Mouse (Mus musculus) myocyte (in vitro differentiated cells): Measurements from ENCODE around the gene Arl15. TPM values are rescaled to one million over a fixed set of nuclear protein-coding genes. Genes with fewer than 3 reads are reported as not detected.

Experiments
- H3K27me3 ChIP-seq: one replicate; pipeline ENCODE4 v1.6.1; 2011; ENCODE audit not compliant: control insufficient read depth, insufficient read depth, insufficient read length
- H3K36me3 ChIP-seq: one replicate; pipeline ENCODE4 v1.6.1; 2011; ENCODE audit not compliant: control insufficient read depth, insufficient read depth
- H3K4me2 ChIP-seq: one replicate; pipeline ENCODE4 v1.6.1; 2011; ENCODE audit warnings: low read depth, control low read depth
- H3K4me3 ChIP-seq: one replicate; pipeline ENCODE4 v1.5.1; 2011; ENCODE audit warnings: mild to moderate bottlenecking, control low read depth, moderate library complexity
- H3K79me2 ChIP-seq: one replicate; pipeline ENCODE4 v1.6.1; 2011; ENCODE audit not compliant: control insufficient read depth, insufficient read depth
- H3ac ChIP-seq: one replicate; pipeline ENCODE4 v1.6.1; 2011; ENCODE audit not compliant: control insufficient read depth, insufficient read length
- CEBPB ChIP-seq: IDR thresholded peaks from 2 replicates; pipeline ENCODE4 v1.6.1; 2011; ENCODE audit warnings: mild to moderate bottlenecking, moderate library complexity; ENCODE audit not compliant: poor library complexity, insufficient read depth, severe bottlenecking
- E2F4 ChIP-seq: IDR thresholded peaks from one replicate; pipeline ENCODE4 v1.6.1; 2011; ENCODE audit warnings: mild to moderate bottlenecking, control low read depth, moderate library complexity; ENCODE audit not compliant: insufficient read depth
- MAX ChIP-seq: IDR thresholded peaks from one replicate; pipeline ENCODE4 v1.6.1; 2011; ENCODE audit warnings: low read depth, mild to moderate bottlenecking, control low read depth
- MYOD1 ChIP-seq, 3 experiments: IDR thresholded peaks; one replicate each; pipeline ENCODE4 v1.6.1; 2011; ENCODE audit warnings: control low read depth in 2 of 3, low read depth in 2 of 3, mild to moderate bottlenecking in 2 of 3, moderate library complexity in 1 of 3; ENCODE audit not compliant: insufficient read length in 2 of 3, control insufficient read depth in 1 of 3
- MYOG ChIP-seq, 3 experiments: IDR thresholded peaks; one replicate each; pipeline ENCODE4 v1.6.1; 2011; ENCODE audit warnings: control low read depth in 2 of 3, low read depth in 2 of 3, mild to moderate bottlenecking in 2 of 3; ENCODE audit not compliant: insufficient read length in 2 of 3, control insufficient read depth in 1 of 3, insufficient read depth in 1 of 3
- POLR2A ChIP-seq: IDR thresholded peaks from one replicate; pipeline ENCODE4 v1.6.1; 2011; ENCODE audit warnings: low read depth, mild to moderate bottlenecking, control low read depth, moderate library complexity; ENCODE audit not compliant: insufficient read length
- POLR2AphosphoS2 ChIP-seq: IDR thresholded peaks from one replicate; pipeline ENCODE4 v1.6.1; 2011; ENCODE audit warnings: low read depth, control low read depth; ENCODE audit not compliant: insufficient read length
- REST ChIP-seq: IDR thresholded peaks from one replicate; pipeline ENCODE4 v1.6.1; 2011; ENCODE audit warnings: mild to moderate bottlenecking, control low read depth, moderate library complexity; ENCODE audit not compliant: insufficient read depth, insufficient read length
- SRF ChIP-seq: IDR thresholded peaks from one replicate; pipeline ENCODE4 v1.6.1; 2011; ENCODE audit warnings: low read depth; ENCODE audit not compliant: control insufficient read depth, insufficient read length
- TCF12 ChIP-seq: IDR thresholded peaks from one replicate; pipeline ENCODE4 v1.6.1; 2011; ENCODE audit warnings: mild to moderate bottlenecking, control low read depth; ENCODE audit not compliant: poor library complexity, insufficient read depth, severe bottlenecking
- TCF3 ChIP-seq: IDR thresholded peaks from one replicate; pipeline ENCODE4 v1.6.1; 2011; ENCODE audit warnings: low read depth, control low read depth; ENCODE audit not compliant: insufficient read length
- USF1 ChIP-seq: IDR thresholded peaks from one replicate; pipeline ENCODE4 v1.6.1; 2011; ENCODE audit warnings: low read depth, mild to moderate bottlenecking, control low read depth, moderate library complexity
- polyA plus RNA-seq: library from polyadenylated mRNA; unstranded; fragments of >200 nt; fragmentation: generic; extraction: Trizol; gene quantifications from one replicate; pipeline ENCODE4 v1.2.1, GENCODE M21; 2012; ENCODE audit warnings: missing spikeins

Gene Arl15
- polyA plus RNA-seq, 1 experiment = 11.1 TPM

- no peaks in the 10 kb centered on the region for H3K27me3 ChIP-seq
These were observed 18.3 kb downstream of the Arl15 start for GRCm38 (mm10) chr13:113812593-113812975.

DNA sequence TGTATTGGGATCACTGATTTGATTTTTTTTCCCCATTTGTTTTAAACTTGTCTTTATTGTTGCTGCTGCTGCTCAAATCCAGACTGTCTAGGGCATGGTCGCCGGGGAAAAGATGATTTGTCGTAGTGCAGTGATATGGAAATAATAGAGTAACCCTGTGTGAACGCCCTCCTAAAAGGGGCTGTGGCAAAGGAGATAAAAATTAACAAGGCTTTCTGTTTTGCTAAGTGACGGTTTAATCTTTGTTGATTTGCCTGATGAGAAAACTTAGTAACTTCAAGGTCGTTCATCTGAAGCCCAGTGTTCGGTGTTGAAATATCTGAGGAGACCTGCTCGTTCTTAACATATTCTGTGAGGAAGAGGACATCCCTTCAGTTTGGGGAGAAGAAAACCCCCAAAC lies 19.8 kb downstream of the Arl15 start:
- no peaks in the 10 kb centered on the region for H3K27me3 ChIP-seq
- no peak overlapping the region for H3ac ChIP-seq
- peaks cover 85% of the 10 kb centered on the region for H3K79me2 ChIP-seq
- TF ChIP-seq USF1 (no peak), MAX (no peak), POLR2A (no peak), TCF12 (no peak), E2F4 (no peak), MYOG (IDR thresholded peaks at IDR 0.05; ENCODE audit: control insufficient read depth in 1 of 3, insufficient read depth in 1 of 3, insufficient read length in 2 of 3, low read depth in 2 of 3) (no peak), POLR2AphosphoS2 (no peak), REST (no peak), MYOD1 (IDR thresholded peaks at IDR 0.05; ENCODE audit: control insufficient read depth in 1 of 3, insufficient read length in 2 of 3, low read depth in 2 of 3) (no peak), CEBPB (no peak), SRF (no peak), TCF3 (no peak)
- H3K36me3 ChIP-seq = no peaks in the 10 kb centered on the region
- H3K4me2 ChIP-seq = no peak overlapping the region
- H3K4me3 ChIP-seq = no peak overlapping the region

More at GRCm38 (mm10) chr13:113812593-113812975, 18.3 kb downstream of the Arl15 start:
- H3K36me3 ChIP-seq = peaks cover 1% of the 10 kb centered on the region
- no peak overlapping the region for H3K4me2 ChIP-seq
- H3K4me3 ChIP-seq = no peak overlapping the region
- peaks cover 80% of the 10 kb centered on the region for H3K79me2 ChIP-seq
- TF ChIP-seq TCF12 (no peak), MYOD1 (IDR thresholded peaks at IDR 0.05; ENCODE audit: control insufficient read depth in 1 of 3, insufficient read length in 2 of 3, low read depth in 2 of 3) (no peak), MYOG (IDR thresholded peaks at IDR 0.05; ENCODE audit: control insufficient read depth in 1 of 3, insufficient read depth in 1 of 3, insufficient read length in 2 of 3, low read depth in 2 of 3) (no peak), MAX (no peak), USF1 (no peak), POLR2AphosphoS2 (no peak), REST (no peak), TCF3 (no peak), POLR2A (no peak), SRF (no peak), E2F4 (no peak), CEBPB (no peak)
- H3ac ChIP-seq = no peak overlapping the region

DNA sequence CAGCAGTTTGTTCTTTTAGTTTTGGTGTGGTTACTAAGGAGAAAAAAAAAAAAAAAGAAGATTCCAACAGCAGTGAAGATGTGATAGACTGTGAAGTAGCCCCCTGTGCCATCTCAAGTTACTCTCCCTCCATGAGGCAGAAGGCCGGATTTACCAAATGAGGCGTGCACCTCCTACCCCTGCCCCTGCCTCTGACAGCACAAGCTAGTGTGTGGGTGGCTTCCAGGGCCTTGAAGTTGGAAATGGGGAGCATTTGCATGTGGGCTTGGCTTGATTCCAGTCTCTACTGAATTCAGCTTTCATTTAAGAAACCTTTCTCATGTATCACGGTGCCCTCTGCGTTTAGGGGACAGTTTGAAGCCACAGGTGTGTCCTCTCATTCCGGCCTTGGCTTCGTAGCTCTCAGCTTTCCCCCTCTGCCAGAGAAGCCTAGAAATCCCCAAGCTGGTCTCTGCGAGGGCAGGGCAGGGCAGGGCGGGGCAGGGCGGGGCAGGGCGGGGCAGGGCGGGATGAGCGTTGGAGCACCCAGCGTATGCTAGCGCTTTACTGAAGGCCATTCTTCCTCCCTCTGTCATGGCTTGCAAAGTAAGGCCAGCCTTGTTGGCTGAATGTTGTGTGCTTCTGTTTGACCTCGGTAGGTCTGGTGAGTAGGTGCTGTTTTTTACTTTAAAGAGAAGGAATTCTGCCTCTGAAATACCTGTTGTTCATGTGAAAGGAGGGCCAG lies 21.6 kb downstream of the Arl15 start:
- Histone ChIP-seq H3K4me3 (no peak overlapping the region), H3K36me3 (no peaks in the 10 kb centered on the region), H3K27me3 (no peaks in the 10 kb centered on the region), H3K4me2 (no peak overlapping the region), H3K79me2 (peaks cover 87% of the 10 kb centered on the region), H3ac (no peak overlapping the region)
- TF ChIP-seq POLR2AphosphoS2 (no peak), USF1 (no peak), REST (no peak), CEBPB (no peak)

- Histone ChIP-seq H3K79me2 (peaks cover 82% of the 10 kb centered on the region), H3K27me3 (no peaks in the 10 kb centered on the region), H3K4me3 (no peak overlapping the region), H3K4me2 (no peak overlapping the region), H3K36me3 (no peaks in the 10 kb centered on the region), H3ac (no peak overlapping the region)
- TF ChIP-seq POLR2AphosphoS2 (no peak), MYOD1 (IDR thresholded peaks at IDR 0.05; ENCODE audit: control insufficient read depth in 1 of 3, insufficient read length in 2 of 3, low read depth in 2 of 3) (no peak), REST (no peak), MAX (no peak)
These were observed 22.1 kb downstream of the Arl15 start for GRCm38 (mm10) chr13:113816421-113816810.

GRCm38 (mm10) chr13:113819006-113819405 lies 24.7 kb downstream of the Arl15 start:
- TF ChIP-seq MYOD1 (IDR thresholded peaks at IDR 0.05; ENCODE audit: control insufficient read depth in 1 of 3, insufficient read length in 2 of 3, low read depth in 2 of 3) = no peak
- TF ChIP-seq TCF3 = no peak
- Histone ChIP-seq H3K36me3 (no peaks in the 10 kb centered on the region), H3K79me2 (peaks cover 80% of the 10 kb centered on the region)

More at GRCm38 (mm10) chr13:113819006-113819405, 24.7 kb downstream of the Arl15 start:
- H3K4me2 ChIP-seq = no peak overlapping the region
- H3K4me3 ChIP-seq = no peak overlapping the region
- no peak overlapping the region for H3ac ChIP-seq
- no peaks in the 10 kb centered on the region for H3K27me3 ChIP-seq
